Mouse (Mus musculus) kidney, adult 9 months (tissue): ENCODE data around the gene Idh2.
A peak's percentile ranks its signal among the peaks of the same experiment; 100 is the strongest.

Experiments
- DNase-seq: peaks from one replicate; pipeline ENCODE4 v3.0.0; 2022

Idh2 gene

DNA sequence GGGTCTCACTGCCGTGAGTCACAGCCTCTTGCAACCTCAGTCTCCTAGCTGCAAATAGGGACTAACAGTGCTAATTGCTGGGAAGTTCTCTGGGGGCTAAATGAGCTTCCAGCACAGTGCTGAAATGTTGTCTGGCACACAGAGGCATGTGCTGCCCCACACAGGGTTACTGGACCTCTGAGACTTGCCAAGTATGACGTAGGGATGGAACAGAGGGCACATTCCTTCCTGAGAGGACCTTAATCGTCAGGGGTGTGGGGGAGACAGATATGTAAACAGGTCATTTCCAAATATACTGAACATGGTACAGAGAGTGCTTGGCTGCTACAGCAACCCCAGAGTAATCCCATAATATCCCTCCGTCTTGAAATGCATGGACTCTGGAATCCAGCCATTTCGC lies 5.9 kb upstream of the Idh2 start:
- DNase-seq: peak; percentile 86

DNA sequence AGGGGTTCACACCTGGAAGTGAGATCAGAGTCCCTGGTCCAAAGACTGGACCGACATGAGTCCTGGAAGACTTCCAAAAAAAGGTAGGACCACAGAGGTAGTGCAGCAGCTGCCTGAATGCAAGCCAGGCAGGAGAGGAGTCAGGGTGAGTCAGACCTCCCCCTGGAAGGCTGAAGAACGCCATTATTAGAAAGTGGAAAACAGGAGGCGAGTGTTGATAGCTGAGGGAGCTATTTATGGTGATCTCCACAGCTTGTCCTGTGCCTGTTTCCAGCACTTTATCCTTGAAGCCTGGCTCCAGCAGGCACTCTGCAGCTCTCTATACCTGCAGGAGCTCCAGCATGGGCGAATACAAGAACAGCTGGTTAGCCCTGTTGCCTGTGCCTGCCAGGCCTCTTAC lies 4.0 kb upstream of the Idh2 start:
- no peak for DNase-seq

DNA sequence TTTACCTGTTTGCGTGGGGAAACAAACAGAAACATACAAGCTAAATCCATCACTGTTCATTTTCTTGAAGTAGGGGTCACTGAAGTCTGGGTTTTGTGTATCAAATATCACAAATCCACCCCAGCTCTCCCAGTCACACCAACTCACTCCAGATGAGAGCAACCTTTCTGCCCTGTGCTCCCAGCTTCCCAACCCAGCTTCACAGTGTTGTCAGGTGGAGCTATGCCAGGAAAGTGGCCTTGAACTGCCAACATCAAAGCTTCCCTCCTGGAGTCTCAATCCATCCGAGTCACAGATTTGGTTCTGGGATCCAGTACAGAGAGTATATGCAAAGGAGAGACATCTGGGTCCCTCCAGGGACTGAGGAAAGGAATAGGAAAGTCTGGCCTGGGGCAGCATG lies 966 bp upstream of the Idh2 start:
- DNase-seq: peak; percentile 59

DNA sequence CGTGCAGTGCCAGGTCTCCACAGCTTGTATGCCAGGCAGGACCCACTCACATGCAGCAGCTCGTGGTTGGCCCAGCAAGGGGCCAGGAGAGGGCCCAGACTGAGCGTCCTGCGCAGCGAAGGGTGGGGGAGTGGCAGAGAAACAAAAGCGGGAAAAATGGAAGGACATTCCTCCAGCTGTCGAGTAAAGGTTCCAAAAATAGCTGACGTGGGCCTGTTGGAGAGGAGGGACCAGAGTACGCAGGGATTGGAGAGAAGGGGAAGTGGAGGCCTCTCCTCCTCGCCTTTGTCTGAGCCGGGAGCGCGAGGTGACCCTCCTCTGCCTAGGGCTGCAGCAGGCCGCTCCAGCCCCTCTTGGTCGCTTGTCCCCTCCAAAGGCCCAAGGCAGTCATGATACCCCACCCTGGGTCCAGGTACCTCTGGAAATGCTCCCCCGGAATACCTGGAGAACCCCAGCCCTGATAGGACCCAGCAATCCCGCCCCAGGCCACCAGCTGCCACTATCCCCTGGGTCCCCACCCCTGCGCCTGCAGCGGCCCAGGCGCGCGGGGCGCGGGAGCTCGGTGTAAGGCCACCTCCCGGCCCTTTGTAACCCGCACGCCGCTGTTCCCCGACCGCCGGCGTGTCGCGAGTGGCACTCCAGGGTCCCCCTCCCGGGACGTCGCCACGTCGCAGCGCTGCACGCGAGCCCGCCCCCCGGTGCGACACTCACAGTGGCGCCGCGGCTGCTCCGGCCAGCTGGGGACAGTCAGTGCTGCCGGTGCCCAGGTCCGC lies 555 bp downstream of the Idh2 start:
- peak; percentile 76 for DNase-seq

DNA sequence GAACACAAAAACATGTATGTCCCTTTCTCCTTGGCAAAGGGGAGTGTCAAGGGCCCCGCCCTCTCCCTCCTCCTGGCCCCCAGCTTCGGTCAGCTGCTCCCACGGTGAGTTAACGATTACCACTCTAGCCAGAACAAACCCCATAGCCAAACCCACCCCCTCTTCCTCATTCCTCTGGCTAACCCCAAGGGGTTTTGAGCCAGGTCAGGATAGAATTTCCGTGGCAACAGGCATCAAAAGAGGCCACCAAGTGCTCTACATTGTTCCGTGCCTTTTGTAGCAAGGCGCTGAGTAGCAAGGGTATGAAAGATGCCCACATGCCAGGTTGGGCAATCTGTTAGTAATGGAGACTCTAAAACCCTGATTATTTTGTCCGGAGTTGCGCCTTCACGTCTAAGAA lies 1.2 kb downstream of the Idh2 start:
- peak; percentile 95 for DNase-seq

DNA sequence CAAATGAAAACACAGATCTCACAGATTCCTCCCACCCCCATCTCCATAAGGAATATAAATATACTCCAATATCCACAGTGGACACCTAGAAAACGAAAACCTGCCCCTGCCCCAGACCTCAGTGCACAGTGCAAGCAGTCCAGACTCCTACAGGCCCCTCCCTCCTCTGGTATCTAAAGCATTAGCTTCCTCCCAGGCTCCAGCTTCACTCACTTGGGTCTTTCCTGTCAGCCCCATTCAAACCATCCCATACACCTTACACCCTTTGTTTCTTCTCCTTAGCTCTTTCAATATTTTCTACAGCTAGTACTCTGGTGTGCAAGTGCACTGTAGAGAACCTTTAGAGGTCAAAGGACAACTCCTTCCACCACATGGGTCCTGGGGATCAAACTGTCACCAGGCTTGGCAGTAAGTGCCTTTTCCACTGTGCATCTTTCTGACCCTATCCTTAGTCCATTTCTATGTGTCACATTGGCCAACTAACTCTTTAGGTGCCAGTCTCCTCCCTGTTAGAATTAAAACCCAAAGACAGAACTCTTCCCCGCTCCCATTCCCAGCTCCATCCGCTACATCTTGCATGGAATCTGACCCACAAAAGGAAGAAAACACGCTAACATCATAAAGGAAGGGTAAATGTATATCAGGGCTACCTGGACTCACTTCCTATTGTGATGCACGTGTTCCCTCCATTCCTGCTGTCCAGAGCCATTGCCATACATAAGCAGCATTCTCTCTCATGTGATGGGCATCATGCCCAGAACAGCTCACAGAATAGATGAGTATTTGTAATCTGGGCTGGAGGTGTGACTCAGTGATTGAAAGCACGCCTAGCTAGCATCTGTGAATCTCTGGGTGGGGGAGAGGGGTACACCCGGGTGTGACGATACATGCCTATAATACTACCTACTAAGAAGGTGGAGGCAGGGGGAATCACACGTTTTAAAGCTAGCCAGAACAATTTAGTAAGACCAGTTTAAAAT lies 3.8 kb downstream of the Idh2 start:
- DNase-seq: peak; percentile 51

DNA sequence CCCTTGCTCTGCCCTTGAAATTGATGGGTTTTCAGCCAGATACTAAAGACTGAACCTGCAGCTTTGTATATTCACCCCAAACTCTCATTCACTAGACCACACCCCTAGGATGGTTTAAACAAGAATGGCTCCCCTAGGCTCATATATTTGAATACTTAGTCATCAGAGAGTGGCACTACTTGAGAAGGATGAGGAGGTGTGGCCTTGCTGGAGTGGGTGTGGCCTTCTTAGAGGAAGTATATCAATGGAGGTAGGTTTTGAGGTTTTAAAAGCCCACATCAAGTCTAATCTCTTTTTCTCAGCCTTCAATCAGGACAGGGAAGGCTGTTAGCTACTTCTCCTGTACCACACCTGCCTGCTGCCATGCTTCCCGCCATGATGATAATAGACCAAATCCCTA lies 8.8 kb downstream of the Idh2 start:
- DNase-seq: no peak

DNA sequence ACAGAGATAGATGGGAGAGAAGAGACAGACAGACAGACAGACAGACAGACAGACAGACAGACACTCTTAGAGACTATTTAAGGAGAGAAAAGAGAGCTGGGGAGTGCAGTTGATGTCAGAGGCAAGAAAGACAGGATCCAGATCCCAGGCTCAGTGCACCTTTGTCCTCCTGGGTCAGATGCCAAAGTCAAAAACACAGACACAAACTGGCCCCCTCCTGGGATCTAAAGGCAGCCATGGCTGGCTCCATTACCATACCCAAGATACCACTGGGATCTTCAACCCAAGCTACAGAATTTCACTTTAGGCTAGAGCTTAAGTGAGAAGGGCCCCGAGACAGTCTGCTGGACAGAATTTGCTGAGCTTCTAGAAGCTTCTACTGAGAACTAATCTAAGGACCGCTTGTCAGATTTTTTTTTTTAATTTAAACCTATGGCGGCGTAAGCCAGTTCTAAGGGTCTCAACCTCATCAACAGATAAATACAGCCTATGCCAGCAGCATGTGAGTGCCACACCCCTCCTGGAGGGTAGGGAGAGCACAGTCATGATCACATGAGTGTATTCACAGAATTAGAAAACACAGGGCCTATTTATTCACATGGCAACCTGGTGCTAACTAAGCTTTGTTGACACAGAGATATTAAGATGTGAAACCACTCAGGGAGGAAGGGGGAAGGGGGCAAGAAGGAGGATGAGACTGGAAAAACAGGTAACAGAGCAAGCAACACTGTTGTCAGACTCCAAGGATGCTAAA lies 9.4 kb downstream of the Idh2 start:
- DNase-seq: no peak

DNA sequence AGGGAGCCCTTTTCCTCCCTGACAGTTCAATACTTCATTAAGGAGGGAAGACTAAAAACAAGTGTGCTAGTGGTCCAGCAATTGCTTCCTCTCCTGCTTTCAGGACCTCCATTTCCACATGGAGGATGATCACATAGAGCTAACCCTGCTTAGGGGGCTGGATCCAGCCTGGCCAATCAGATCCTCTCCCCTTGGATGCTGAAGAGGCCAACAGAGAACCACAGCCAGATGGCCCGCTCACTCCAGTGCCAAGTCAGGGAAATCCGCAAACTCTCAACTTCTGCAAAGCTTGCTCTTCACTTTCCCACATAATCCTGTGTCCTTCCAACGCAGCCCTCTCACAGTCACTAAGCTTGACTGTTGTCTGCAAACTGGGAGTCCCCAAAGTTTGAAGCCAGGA lies 11.9 kb downstream of the Idh2 start:
- no peak for DNase-seq

DNA sequence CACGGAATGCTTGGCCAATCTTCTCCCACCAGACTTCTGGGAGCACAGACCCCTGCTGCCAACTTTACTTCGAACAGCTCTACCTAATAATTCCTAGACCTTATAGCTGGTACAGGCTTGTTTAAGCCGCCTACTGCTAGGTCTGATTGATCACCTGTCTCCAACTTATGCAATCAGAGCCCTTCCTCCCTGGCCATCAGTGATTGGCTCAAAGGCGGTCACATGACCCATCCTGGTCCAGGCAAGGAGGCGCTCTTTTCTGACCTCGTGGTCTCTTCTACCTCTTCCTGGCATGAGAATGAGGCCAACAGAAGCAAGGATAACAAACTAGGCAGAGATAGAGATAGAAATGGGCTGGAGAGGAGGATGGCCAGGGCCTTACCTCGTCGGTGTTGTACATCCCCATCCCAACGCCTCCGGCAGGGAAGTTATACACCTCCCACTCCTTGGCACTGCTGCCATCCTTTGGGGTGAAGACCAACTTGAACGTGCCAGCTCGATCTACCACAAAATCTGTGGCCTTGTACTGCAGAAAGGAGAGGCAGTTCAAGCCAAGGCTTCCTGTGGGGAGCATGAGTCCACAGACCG lies 16.7 kb downstream of the Idh2 start:
- DNase-seq: no peak

DNA sequence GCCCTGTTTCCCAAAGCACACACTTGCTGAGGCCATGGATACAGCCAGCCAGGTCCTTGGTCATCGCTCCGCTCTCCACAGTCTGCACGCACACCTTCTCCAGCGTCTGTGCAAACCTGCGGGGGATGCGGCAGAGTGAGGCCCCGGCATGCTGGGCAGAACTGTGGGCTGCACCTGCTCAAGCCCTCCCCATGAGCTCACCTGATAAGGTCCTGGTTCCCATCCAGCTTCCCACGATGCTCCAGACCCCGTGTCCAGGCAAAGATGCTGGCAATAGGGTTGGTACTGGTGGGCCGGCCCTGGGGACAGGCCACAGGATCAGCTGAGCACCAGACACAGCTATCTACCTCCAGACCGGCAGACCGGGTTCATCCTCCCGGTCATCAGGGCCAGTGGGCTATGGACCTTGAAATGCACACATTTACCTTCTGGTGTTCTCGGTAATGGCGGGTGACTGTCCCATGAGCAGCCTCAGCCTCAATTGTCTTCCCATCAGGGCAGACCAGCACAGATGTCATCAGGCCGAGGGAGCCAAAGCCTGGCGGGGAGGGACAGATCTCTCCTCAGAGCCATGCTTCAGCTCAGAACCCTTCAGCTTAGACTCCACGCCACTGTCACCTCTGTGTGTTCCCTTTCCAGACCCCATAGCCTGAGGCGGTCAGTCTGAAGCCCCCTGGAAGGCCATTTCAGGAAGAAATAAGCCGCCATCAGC lies 19.4 kb downstream of the Idh2 start:
- DNase-seq: no peak

DNA sequence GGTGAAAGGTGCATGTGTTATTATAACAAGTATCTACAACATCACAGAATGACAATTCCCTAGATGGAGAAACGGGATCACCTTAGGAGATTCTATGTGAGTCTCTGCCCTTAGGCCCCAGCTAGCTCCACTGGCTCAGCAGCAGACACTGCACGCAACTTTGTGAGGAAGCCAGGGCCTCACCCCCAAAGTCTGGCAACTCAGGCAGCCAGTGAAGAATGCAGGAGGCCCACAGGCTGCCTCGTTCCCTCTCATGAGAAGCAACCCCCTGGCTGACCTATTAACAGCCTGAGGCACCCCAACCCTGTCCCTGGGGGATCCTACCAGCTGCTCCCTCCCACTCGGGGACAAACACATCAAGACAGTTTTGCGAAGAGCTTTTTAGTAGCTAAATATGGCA lies 20.7 kb downstream of the Idh2 start:
- DNase-seq: no peak

DNA sequence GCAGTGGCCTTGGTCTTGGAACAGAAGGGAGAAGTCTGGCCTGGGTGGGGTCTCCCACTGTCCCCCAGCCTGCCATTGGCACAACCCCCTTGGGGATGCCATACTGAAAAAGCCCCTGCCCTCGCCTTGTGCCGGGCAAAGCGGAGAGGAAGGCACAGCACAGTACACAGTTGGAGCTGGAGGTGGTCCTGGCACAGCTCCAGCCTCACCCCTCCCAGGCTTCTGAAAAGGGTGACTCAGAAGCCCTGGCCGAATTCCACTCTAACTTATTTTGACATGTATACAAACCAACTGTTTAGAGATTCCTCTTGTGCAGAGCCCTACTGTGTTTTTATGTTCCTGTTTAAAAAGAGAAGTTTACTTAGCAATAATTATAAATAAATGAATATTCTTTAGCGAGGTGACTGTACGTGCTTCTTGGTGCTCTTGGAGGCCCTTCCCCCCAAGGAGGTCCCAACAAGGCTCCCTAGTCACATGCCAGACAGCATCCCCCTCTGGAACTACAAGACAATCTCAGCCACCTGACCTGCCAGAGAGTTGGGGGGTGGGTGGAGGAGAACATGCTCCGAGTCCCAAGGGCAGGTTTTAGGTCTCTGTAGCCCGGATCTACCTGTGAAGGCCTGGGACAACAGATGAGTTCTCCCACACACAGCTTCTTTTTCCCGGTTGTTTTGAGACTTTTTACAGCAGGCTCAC lies 22.7 kb downstream of the Idh2 start:
- DNase-seq: no peak

DNA sequence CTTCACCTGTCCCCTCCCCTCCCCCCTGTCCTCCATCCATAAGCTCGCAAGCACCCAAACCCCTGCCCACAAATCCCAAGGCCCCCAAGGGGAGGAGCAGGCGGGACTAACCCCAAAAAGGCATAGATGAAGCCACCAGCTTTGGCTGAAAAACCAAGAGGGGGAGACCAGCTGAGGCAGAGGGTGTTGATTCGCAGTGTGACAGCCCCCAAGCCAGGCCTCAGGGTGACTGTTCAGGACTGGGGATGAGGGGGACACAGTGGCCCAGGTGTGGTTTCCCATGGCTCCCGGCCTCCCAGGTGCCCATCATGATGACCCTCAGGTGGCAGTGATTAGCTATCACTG lies 23.4 kb downstream of the Idh2 start:
- DNase-seq: no peak

DNA sequence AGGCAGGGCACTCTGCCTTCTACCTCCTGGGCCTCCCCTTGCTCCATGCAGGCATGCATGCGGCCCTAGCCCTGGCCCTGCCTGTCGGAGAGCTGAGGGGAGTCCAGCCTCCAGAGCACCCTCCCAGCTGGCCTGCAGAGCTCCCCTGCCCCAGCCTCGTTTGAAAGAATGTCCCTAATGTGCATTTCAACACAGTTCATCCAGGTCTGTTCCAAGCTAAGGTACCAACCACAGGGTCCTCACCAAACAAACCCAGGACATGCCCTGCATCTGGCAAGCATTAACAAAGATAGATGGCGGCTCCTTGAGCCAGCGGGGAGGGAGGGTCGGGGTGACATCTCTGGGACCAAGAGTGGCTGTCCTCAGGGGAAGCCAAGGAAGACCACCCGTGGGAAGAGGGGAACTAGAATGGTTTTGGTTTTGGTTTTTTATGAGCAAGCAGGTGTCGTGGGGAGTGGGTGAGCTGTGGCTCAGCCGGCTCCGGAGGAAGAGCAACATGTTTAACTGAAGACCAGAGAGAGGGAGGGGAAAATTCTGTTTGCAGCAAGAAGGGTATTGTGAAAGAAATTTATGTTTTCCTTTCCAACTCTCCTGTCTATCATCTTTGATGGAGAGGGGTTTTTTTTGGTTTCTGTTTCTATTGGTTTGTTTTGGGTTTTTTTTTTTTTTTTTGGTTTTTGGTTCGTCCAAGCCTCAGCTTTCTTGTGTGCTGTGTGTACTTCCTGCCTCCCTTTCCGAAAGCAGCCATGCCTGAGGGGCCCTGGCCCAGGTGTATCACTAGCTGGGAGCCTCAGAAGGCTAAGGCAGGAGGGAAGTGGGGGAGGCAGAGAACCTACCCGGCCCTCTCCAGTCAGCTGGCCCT lies 24.0 kb downstream of the Idh2 start:
- DNase-seq: no peak

DNA sequence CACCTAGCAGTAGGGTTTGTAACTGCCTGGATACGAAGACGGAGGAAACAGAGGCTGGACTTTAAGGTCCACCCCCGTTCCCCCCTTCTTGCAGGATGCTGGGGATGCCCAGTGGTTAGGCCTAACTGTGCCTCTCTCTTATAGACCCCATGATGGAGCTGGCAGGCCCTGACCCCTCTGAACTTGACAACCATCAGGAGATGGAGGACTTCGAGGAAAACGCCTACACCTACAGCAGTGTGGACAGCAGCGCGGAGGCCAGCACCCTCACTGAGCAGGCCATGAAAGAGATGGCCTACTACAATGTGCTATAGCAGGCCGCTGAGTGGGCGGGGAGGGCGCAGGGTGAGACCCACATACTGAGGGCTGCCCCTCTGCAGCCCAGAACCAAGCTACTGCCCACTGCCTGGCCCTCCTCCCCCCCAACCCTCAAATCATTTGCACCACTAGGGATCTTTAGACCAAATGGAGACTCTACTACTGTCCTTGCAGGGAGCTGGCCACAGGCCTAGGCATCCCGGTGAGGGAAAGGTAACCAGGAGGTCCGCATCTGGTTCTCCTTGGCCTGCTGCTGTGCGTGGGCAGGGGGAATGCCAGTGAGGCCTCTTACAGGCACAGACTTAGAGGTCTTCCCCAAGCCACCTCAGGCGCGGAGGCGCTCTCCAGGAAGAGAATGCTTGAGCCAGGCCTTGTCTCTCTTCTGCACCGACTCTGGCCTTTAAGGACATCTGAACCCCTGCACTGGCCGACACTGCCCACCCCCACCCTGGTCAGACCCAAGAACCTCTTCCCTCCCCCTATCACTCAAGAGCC lies 24.8 kb downstream of the Idh2 start:
- DNase-seq: no peak

DNA sequence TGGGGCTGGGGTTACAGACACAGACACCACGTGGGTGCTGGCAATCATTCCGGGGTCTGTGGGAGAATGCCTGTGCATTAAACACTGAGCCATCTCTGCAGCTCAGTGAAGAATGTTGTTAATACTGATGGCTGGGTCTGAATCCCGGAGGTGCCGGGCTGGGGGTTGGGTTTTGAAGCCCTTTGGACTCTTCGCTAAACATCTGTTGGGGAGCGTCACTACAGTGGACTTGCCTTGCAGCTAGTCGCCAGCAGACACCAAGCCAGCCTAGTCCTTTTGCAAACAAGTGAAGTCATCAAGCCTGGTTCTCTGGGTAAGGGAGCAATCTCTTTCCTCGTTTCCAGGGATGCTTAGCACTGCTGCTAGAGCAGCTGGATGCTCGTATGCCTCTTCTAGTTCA lies 27.0 kb downstream of the Idh2 start:
- no peak for DNase-seq

DNA sequence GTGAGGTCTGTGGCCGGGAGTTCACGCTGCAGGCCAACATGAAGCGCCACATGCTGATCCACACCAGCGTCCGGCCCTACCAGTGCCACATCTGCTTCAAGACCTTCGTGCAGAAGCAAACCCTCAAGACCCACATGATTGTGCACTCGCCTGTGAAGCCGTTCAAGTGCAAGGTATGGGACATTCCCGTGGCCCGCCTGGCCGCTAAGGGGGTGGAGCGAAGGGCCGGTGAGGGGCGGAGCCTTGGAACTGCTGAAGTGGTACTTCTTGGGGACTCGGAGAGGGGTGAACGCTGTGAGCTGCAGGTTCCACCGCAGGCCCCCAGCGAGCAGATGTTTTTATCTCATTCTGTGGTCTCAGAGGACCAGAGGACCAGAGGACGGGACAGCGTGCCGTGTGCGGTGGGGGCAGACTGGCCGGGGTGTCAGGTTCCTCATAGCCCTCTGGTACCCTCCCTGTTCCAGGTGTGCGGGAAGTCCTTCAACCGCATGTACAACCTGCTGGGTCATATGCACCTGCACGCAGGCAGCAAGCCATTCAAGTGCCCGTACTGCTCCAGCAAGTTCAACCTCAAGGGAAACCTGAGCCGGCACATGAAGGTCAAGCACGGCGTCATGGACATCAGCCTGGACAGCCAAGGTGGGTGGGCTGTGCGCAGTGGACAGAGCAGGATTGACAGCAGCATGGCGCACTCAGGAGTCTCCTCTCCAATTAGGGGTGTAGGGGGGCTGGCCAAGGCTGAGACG lies 29.0 kb downstream of the Idh2 start:
- peak; percentile 78 for DNase-seq

DNA sequence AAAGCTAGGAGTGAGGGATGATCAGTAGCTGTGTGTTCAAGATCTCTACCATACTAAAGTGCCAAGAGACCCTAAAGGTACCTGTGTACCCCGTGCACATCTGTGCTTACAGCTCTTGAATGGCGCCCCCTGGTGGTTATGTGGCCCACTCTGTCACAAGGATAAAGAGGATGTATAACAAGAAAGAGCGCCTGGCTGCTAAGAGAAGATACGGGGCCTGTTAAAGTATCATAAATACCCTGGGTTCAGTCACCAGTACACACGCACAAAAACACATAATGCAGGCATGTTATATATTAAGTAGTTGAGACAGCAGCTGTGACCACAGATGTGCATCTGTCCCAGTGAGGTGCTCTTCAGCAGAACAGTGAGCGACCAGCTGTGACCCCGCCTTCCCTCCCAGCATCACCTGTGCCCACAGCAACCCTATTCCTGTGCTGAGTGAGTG lies 30.7 kb downstream of the Idh2 start:
- DNase-seq: peak; percentile 77
